Mouse (Mus musculus): ENCODE data around the gene Bag6.

The Bag6 gene

DNA sequence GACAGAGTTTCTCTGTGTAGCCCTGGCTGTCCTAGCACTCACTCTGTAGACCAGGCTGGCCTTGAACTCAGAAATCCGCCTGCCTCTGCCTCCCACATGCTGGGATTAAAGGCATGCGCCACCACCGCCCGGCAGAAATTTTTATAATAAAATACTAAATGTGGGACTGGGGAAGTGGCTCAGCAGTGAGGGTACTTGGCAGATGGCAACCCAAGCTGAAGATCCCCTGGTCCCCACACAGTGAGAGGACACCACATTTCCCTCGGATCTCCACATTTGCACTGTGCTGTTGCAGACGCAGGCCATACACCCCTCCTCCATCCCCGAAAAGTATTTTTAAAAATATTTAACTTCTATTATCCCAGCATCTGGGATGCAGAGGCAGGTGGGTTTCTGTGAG is 1.5 kb upstream of the Bag6 start:
- in situ Hi-C loops (cut with MboI; ENCODE audit: unreplicated experiment in 2 of 2), result loop anchor here in 1 of 2 experiments (25.0 kb wide), 1 partner anchor 379 kb away; the partner anchor contains the start of genes Cchcr1, Pou5f1 and Tcf19

DNA sequence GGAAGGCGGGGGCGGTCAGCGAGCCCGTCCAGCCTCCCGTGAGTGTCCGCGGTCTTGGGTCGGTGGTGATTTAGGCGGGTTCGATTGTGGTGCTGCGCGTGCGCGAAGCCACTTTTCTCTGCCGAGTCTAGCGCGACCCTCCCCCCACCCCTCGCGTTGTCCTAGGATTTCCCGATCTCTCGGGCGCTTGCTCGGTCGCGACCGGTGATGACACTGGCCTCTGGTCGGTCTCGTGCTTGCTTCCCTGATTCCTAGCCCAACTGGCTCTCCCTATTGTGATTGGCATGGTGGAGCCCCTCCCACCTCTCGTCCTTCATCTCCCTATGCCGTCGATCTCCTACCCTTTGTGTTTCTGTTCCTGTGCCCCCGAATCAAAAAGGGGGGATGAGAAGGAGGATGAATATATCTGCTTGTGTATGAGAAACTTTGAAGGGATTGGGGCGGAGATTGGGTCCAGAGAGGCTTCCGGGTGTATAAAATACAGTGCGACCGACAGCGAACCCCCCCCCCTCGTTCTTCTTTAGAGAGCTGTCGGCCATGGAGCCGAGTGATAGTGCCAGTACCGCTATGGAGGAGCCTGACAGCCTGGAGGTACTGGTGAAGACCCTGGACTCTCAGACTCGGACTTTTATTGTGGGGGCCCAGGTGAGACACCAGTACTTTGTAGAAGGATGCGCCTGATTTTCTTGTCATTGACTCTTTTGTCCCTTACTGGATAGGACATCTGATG is 778 bp downstream of the Bag6 start:
- in situ Hi-C loops (cut with MboI; ENCODE audit: unreplicated experiment in 2 of 2), result loop anchor here in 1 of 2 experiments (25.0 kb wide), 1 partner anchor 377 kb away; the partner anchor contains the start of genes Cchcr1, Pou5f1 and Tcf19

GRCm38 (mm10) chr17:35139269-35139668 is 4.3 kb downstream of the Bag6 start:
- in situ Hi-C loops (cut with MboI; ENCODE audit: unreplicated experiment in 2 of 2), result loop anchor here in 1 of 2 experiments (25.0 kb wide), 1 partner anchor 373 kb away; the partner anchor contains the start of genes Cchcr1, Pou5f1 and Tcf19

- in situ Hi-C loops (cut with MboI; ENCODE audit: unreplicated experiment in 2 of 2), result loop anchor here in 1 of 2 experiments (25.0 kb wide), 1 partner anchor 372 kb away; the partner anchor contains the start of genes Cchcr1, Pou5f1 and Tcf19
These were observed 5.6 kb downstream of the Bag6 start for GRCm38 (mm10) chr17:35140490-35140996.

DNA sequence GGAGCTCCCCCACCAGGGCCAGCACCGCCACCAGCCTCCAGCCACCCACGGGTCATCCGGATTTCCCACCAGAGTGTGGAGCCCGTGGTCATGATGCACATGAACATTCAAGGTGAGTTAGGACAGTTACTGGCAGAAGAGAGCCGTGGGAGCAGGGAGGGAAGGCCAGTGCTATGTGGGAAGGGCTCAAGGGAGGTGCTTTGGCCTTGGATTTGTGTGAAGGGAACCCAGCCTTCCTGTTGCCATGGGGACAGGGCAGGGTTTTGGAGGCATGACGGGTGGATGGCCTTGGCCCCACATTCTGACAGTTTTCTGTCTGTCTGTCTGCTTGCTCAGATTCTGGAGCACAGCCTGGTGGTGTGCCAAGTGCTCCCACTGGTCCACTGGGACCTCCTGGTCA is 7.0 kb downstream of the Bag6 start:
- in situ Hi-C loops (cut with MboI; ENCODE audit: unreplicated experiment in 2 of 2), result loop anchor here in 1 of 2 experiments (25.0 kb wide), 1 partner anchor 370 kb away; the partner anchor contains the start of genes Cchcr1, Pou5f1 and Tcf19

DNA sequence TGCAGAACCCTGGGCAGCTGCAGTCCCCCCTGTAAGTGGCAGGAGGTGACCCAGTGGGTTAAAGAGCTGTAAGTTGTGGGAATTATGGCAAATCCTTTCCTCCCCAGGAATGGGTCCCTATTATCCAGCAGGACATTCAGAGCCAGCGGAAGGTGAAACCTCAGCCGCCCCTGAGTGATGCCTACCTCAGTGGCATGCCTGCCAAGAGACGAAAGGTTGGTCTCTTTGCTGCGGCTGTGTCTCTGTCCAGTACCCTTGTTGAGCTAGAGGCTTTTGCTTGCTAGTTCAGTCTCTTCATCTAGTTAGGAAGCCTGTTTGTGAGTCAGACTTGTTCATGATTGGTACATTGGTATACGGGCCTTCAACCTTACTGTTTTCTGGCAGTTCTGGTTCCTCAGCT is 11.2 kb downstream of the Bag6 start:
- in situ Hi-C loops (cut with MboI; ENCODE audit: unreplicated experiment in 2 of 2), result loop anchor here in 1 of 2 experiments (25.0 kb wide), 1 partner anchor 366 kb away; the partner anchor contains the start of genes Cchcr1, Pou5f1 and Tcf19

- in situ Hi-C loops (cut with MboI; ENCODE audit: unreplicated experiment in 2 of 2), result loop anchor here in 1 of 2 experiments (25.0 kb wide), 1 partner anchor 365 kb away; the partner anchor contains the start of genes Cchcr1, Pou5f1 and Tcf19
These were observed 12.4 kb downstream of the Bag6 start for GRCm38 (mm10) chr17:35147348-35147747.

DNA sequence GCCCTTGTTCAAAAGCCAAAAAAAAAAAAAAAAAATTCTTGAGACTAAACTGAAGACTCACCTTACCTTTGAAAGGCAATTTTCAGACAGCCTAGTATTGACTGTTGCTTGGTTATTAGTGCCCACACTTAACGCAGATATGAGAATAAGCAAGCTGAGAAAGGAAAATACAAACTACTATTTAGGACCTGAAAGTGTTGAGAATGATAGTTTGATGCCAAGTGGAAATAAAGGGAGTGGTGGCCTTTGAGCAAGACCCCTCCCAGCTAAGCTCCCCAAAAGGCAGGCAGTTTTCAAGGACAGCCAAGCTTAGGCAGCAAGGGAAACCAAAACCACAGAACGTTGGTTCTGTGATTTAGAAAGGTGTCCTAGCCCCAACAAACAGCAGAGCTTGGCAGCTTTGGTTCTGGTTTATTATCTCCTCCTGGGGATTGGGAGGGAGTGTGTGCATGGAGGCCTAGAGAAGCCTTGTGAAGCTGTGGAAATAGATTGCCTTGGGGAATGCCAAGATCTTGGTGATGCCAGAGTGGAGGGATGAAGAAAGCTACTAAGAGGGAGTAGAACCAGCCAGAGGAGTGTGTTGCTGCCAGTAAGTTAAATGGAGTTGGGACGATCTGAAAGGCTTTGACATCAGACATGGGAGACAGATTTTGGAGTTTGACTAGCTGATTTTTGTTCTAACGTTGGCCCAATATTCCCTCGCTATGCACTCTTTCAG is 13.1 kb downstream of the Bag6 start:
- in situ Hi-C loops (cut with MboI; ENCODE audit: unreplicated experiment in 2 of 2), result loop anchor here in 1 of 2 experiments (25.0 kb wide), 1 partner anchor 364 kb away; the partner anchor contains the start of genes Cchcr1, Pou5f1 and Tcf19

DNA sequence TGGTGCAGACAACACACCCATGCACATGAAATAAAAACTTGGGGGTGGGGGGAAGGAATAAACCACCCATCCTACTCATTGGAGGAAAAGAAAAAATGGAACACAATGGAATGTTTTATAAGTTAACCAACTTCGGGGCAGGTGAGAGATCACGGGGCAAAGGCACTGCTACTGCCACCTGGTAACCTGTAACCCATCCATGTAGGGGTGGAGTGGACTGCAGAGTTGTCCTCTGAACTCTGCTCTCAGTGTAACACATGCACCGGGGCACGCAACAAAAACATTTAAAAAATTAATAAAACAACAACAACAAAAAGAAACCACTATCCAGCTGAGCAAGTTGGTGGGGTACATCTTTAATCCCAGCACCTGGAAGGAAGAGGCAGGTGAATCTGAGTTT is 17.1 kb downstream of the Bag6 start:
- in situ Hi-C loops (cut with MboI; ENCODE audit: unreplicated experiment in 2 of 2), result no loop called here

GRCm38 (mm10) chr17:35153077-35153476 is 18.1 kb downstream of the Bag6 start:
- in situ Hi-C loops (cut with MboI; ENCODE audit: unreplicated experiment in 2 of 2), result no loop called here

DNA sequence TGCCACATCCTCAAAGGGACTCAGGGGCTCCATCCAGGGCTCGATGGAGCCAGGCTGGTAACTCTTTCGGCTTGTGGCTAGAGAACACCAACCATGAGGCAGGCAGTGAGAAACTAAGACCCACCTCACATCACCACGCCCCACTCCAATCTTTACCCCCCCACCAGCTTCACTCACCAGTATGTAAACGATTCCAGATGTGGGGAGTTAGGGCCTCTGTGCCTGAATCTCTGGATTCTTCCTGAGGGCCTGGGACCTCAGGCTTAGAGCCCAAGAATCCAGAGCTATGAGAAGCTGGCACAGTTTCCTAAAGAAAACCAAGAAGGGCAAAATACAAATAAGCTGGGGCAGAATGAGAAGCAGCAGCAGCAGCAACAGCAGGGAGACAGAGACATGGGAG is 19.0 kb downstream of the Bag6 start:
- in situ Hi-C loops (cut with MboI; ENCODE audit: unreplicated experiment in 2 of 2), result no loop called here

DNA sequence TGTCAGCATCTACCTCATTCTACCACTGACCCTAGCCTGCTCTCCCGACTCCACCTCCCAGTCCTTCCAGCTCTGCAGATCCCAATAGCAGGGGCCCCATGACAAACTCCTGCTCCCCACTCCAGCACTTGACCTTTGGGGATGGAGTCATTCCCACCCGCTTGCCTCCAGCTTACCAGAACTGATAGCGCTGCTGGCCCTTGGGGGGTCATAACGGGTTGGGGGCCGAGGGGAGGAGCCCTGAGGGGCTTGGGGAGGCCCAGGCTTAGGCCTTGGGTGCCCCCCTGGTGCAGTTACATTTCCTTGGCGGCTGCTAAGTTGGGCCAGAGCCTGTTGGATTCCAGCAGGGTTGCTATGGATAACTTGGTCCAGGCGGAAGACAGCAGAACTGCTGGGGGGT is 19.6 kb downstream of the Bag6 start:
- in situ Hi-C loops (cut with MboI; ENCODE audit: unreplicated experiment in 2 of 2), result no loop called here

GRCm38 (mm10) chr17:35155451-35155850 is 20.5 kb downstream of the Bag6 start:
- in situ Hi-C loops (cut with MboI; ENCODE audit: unreplicated experiment in 2 of 2), result no loop called here

- in situ Hi-C loops (cut with MboI; ENCODE audit: unreplicated experiment in 2 of 2), result no loop called here
These were observed 21.7 kb downstream of the Bag6 start for GRCm38 (mm10) chr17:35156461-35157200.

GRCm38 (mm10) chr17:35157254-35157653 is 22.3 kb downstream of the Bag6 start:
- in situ Hi-C loops (cut with MboI; ENCODE audit: unreplicated experiment in 2 of 2), result no loop called here

DNA sequence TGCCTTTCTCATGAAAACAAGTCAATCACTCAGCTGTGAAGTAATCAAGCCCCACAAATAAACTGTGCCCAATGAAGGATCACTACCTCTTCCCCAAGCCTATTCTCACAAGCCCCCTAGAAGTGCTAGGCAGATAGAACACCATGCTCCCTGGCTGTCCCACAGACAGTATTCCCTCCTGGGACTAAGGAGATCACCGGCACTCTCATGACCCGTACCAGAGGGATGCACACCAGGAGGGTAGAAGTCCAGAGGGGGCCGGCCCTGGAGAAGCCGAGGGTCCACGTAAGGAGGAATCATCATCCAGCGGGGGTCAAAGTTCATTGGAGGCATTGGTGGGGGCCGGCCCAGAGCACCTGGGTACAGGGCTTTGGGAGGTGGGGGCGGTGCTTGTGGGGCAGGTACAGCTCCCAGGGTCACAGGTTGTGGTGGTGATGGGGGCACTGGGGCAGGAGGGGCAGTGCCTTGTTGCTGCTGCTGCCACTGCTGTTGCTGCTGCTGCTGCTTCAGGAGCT is 22.7 kb downstream of the Bag6 start:
- in situ Hi-C loops (cut with MboI; ENCODE audit: unreplicated experiment in 2 of 2), result no loop called here

- in situ Hi-C loops (cut with MboI; ENCODE audit: unreplicated experiment in 2 of 2), result no loop called here
These were observed 24.0 kb downstream of the Bag6 start for GRCm38 (mm10) chr17:35158850-35159593.

DNA sequence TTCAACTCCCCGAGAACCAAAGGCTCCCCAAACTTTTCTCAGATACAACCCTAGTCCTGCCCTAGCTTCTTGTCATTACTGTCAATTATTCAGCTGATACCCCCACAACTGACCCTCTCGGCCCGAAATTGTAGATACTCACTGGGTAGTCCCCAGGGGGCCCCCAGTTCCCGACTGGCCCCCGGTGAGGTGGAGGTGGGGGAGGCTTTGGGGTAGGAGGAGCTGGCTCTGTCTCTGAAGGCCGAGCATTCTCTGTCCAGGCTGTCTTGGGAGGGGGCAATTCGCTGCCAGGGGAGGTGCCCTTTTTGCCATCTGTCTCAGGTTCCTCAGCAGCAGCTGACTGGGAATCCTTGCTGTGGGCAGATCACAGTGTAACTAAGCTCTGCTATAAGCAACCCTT is 24.7 kb downstream of the Bag6 start:
- in situ Hi-C loops (cut with MboI; ENCODE audit: unreplicated experiment in 2 of 2), result no loop called here

GRCm38 (mm10) chr17:35161421-35161820 is 26.4 kb downstream of the Bag6 start:
- in situ Hi-C loops (cut with MboI; ENCODE audit: unreplicated experiment in 2 of 2), result no loop called here

Measured in v-Abl transformed pro-B cells (cell line).